Mouse (Mus musculus): ENCODE measurements around the gene Krr1. TPM values are rescaled to one million over a fixed set of nuclear protein-coding genes. Genes with fewer than 3 reads are reported as not detected.

The Krr1 gene
- polyA plus RNA-seq (2014; fragmentation: Illumina TruSeq; extraction: RNeasy Lipid Tissue Mini Kit (QIAGEN cat#74804); ENCODE audit: low read depth, low replicate concordance) = 41.7 TPM

GRCm38 (mm10) chr10:111972542-111973361, at the start of gene Krr1:
Gene Krr1, plus strand, starts transcription at chr10:111972664.

GRCm38 (mm10) chr10:112002544-112003215, 30.2 kb downstream of the Krr1 start, which contains the start of gene Glipr1:
Gene Glipr1, minus strand, starts transcription at chr10:112002631.

Other genes with a start within 250 kb of the Krr1 start
- 49.4 TPM for gene Glipr1, start 30.0 kb downstream of the Krr1 start, polyA plus RNA-seq (2014; fragmentation: Illumina TruSeq; extraction: RNeasy Lipid Tissue Mini Kit (QIAGEN cat#74804); ENCODE audit: low read depth, low replicate concordance)
- not detected for gene Glipr1l1, start 87.5 kb downstream of the Krr1 start, polyA plus RNA-seq (2014; fragmentation: Illumina TruSeq; extraction: RNeasy Lipid Tissue Mini Kit (QIAGEN cat#74804); ENCODE audit: low read depth, low replicate concordance)
- gene Glipr1l2, start 110.7 kb downstream of the Krr1 start, polyA plus RNA-seq (2014; fragmentation: Illumina TruSeq; extraction: RNeasy Lipid Tissue Mini Kit (QIAGEN cat#74804); ENCODE audit: low read depth, low replicate concordance) = not detected
- not detected for gene Glipr1l3, start 187.7 kb downstream of the Krr1 start, polyA plus RNA-seq (2014; fragmentation: Illumina TruSeq; extraction: RNeasy Lipid Tissue Mini Kit (QIAGEN cat#74804); ENCODE audit: low read depth, low replicate concordance)
- gene Caps2, start 191.0 kb downstream of the Krr1 start, polyA plus RNA-seq (2014; fragmentation: Illumina TruSeq; extraction: RNeasy Lipid Tissue Mini Kit (QIAGEN cat#74804); ENCODE audit: low read depth, low replicate concordance) = 0.19 TPM

All from sigmoid colon, adult 10 weeks (tissue).